Mouse (Mus musculus) splenic B cell, adult 2 months (primary cell): Measurements from ENCODE around the gene Col13a1.
A peak's percentile ranks its signal among the peaks of the same experiment; 100 is the strongest.

Source experiments
- DNase-seq: peaks from one replicate; pipeline ENCODE4 v3.0.0-alpha.2; 2011; ENCODE audit warnings: low read depth, low spot score
- H3K27me3 ChIP-seq: 2 replicates; pipeline ENCODE4 v1.6.1; 2012; ENCODE audit warnings: mild to moderate bottlenecking, low read length, moderate library complexity, mixed read lengths; ENCODE audit not compliant: control insufficient read depth, poor library complexity, insufficient read depth, severe bottlenecking
- H3K36me3 ChIP-seq: 2 replicates; pipeline ENCODE4 v1.6.1; 2012; ENCODE audit warnings: mild to moderate bottlenecking, low read length, moderate library complexity, mixed read lengths; ENCODE audit not compliant: control insufficient read depth, poor library complexity, insufficient read depth, severe bottlenecking

Col13a1 gene

GRCm38 (mm10) chr10:61894564-61894963, 84.3 kb downstream of the Col13a1 start:
- Histone ChIP-seq H3K36me3 (no peaks in the 10 kb centered on the region), H3K27me3 (no peaks in the 10 kb centered on the region)
- DNase-seq: no peak

- H3K36me3 ChIP-seq: no peaks in the 10 kb centered on the region
- H3K27me3 ChIP-seq: no peaks in the 10 kb centered on the region
- no peak for DNase-seq
Observed at GRCm38 (mm10) chr10:61891138-61891537, 87.8 kb downstream of the Col13a1 start.

- Histone ChIP-seq H3K27me3 (no peaks in the 10 kb centered on the region), H3K36me3 (no peaks in the 10 kb centered on the region)
- DNase-seq: no peak
Observed at GRCm38 (mm10) chr10:61890294-61890693, 88.6 kb downstream of the Col13a1 start.

GRCm38 (mm10) chr10:61879427-61879826, 99.5 kb downstream of the Col13a1 start:
- no peak for DNase-seq
- H3K27me3 ChIP-seq: no peaks in the 10 kb centered on the region
- H3K36me3 ChIP-seq: no peaks in the 10 kb centered on the region

GRCm38 (mm10) chr10:61877787-61878186, 101.1 kb downstream of the Col13a1 start:
- Histone ChIP-seq H3K36me3 (no peaks in the 10 kb centered on the region), H3K27me3 (no peaks in the 10 kb centered on the region)
- peak; percentile 35 for DNase-seq

GRCm38 (mm10) chr10:61869796-61870195, 109.1 kb downstream of the Col13a1 start:
- no peak for DNase-seq
- H3K27me3 ChIP-seq: no peaks in the 10 kb centered on the region
- no peaks in the 10 kb centered on the region for H3K36me3 ChIP-seq

GRCm38 (mm10) chr10:61866045-61866580, 112.8 kb downstream of the Col13a1 start:
- H3K36me3 ChIP-seq: no peaks in the 10 kb centered on the region
- no peaks in the 10 kb centered on the region for H3K27me3 ChIP-seq
- no peak for DNase-seq

GRCm38 (mm10) chr10:61859451-61859850, 119.5 kb downstream of the Col13a1 start:
- no peaks in the 10 kb centered on the region for H3K36me3 ChIP-seq
- no peak for DNase-seq
- no peaks in the 10 kb centered on the region for H3K27me3 ChIP-seq

- no peak for DNase-seq
- no peaks in the 10 kb centered on the region for H3K36me3 ChIP-seq
- no peaks in the 10 kb centered on the region for H3K27me3 ChIP-seq
Observed at GRCm38 (mm10) chr10:61855139-61855675, 123.7 kb downstream of the Col13a1 start.

- no peaks in the 10 kb centered on the region for H3K36me3 ChIP-seq
- no peak for DNase-seq
- no peaks in the 10 kb centered on the region for H3K27me3 ChIP-seq
Observed at GRCm38 (mm10) chr10:61852824-61853223, 126.1 kb downstream of the Col13a1 start.

GRCm38 (mm10) chr10:61848553-61848952, 130.4 kb downstream of the Col13a1 start:
- no peaks in the 10 kb centered on the region for H3K36me3 ChIP-seq
- no peak for DNase-seq
- H3K27me3 ChIP-seq: no peaks in the 10 kb centered on the region

GRCm38 (mm10) chr10:61845476-61845875, 133.4 kb downstream of the Col13a1 start:
- DNase-seq: no peak
- H3K27me3 ChIP-seq: no peaks in the 10 kb centered on the region
- no peaks in the 10 kb centered on the region for H3K36me3 ChIP-seq

- no peak for DNase-seq
Observed at GRCm38 (mm10) chr10:61844475-61844874, 134.4 kb downstream of the Col13a1 start.

GRCm38 (mm10) chr10:61842261-61842660, 136.6 kb downstream of the Col13a1 start:
- Histone ChIP-seq H3K27me3 (no peaks in the 10 kb centered on the region), H3K36me3 (no peaks in the 10 kb centered on the region)
- no peak for DNase-seq

More at GRCm38 (mm10) chr10:61844475-61844874, 134.4 kb downstream of the Col13a1 start:
- Histone ChIP-seq H3K27me3 (no peaks in the 10 kb centered on the region), H3K36me3 (no peaks in the 10 kb centered on the region)

GRCm38 (mm10) chr10:61839326-61839725, 139.6 kb downstream of the Col13a1 start:
- no peaks in the 10 kb centered on the region for H3K36me3 ChIP-seq

GRCm38 (mm10) chr10:61838769-61839168, 140.1 kb downstream of the Col13a1 start:
- H3K36me3 ChIP-seq: no peaks in the 10 kb centered on the region
- DNase-seq: peak; percentile 49
- no peaks in the 10 kb centered on the region for H3K27me3 ChIP-seq

More at GRCm38 (mm10) chr10:61839326-61839725, 139.6 kb downstream of the Col13a1 start:
- DNase-seq: no peak
- H3K27me3 ChIP-seq: no peaks in the 10 kb centered on the region
